Mouse (Mus musculus) stomach, postnatal 0 days (tissue): ENCODE data around the gene Sdhaf3. TPM values are rescaled to one million over a fixed set of nuclear protein-coding genes. Genes with fewer than 3 reads are reported as not detected.
A peak's percentile ranks its signal among the peaks of the same experiment; 100 is the strongest.

Source experiments
- ATAC-seq: fragments of 200-750 bp; cut with Nextera tagmentation; 2 replicates; pipeline ENCODE4 v1.8.0; 2017; ENCODE audit not compliant: low FRiP score, low TSS enrichment
- DNase-seq: peaks from one replicate; pipeline ENCODE4 v3.0.0-alpha.2; 2016; ENCODE audit warnings: low spot score
- H3K27ac ChIP-seq: fragments of 300-500 bp; sonication (generic); replicated peaks from 2 replicates; pipeline ENCODE4 v1.5.1; 2014; ENCODE audit warnings: mild to moderate bottlenecking, control low read depth
- H3K27me3 ChIP-seq: fragments of 300-500 bp; sonication (generic); 2 replicates; pipeline ENCODE4 v1.6.1; 2014; ENCODE audit warnings: low read length; ENCODE audit not compliant: control insufficient read depth, insufficient read depth
- H3K36me3 ChIP-seq: fragments of 300-500 bp; sonication (generic); 2 replicates; pipeline ENCODE4 v1.6.1; 2014; ENCODE audit warnings: low read length, mixed read lengths; ENCODE audit not compliant: control insufficient read depth, insufficient read depth
- H3K4me1 ChIP-seq: fragments of 300-500 bp; sonication (generic); replicated peaks from 2 replicates; pipeline ENCODE4 v1.6.1; 2014; ENCODE audit warnings: antibody characterized with exemption; ENCODE audit not compliant: control insufficient read depth, insufficient read depth
- H3K4me2 ChIP-seq: fragments of 300-500 bp; sonication (generic); replicated peaks from 2 replicates; pipeline ENCODE4 v1.6.1; 2014; ENCODE audit warnings: low read depth, mild to moderate bottlenecking, control low read depth, moderate library complexity
- H3K4me3 ChIP-seq: fragments of 300-500 bp; sonication (generic); 2 replicates; pipeline ENCODE4 v1.5.1; 2014; ENCODE audit warnings: low read depth, low read length, control low read depth
- H3K9ac ChIP-seq: fragments of 300-500 bp; sonication (generic); 2 replicates; pipeline ENCODE4 v1.6.1; 2014; ENCODE audit warnings: mild to moderate bottlenecking, low read length, control low read depth, mixed read lengths
- H3K9me3 ChIP-seq: fragments of 300-500 bp; sonication (generic); 2 replicates; pipeline ENCODE4 v1.6.1; 2016; ENCODE audit warnings: low read length; ENCODE audit not compliant: control insufficient read depth
- CTCF ChIP-seq: IDR thresholded peaks from 2 replicates; pipeline ENCODE4 v1.5.1; 2016; ENCODE audit warnings: antibody characterized with exemption, low read depth, mild to moderate bottlenecking, moderate library complexity
- EP300 ChIP-seq: optimal IDR thresholded peaks from 2 replicates; pipeline ENCODE3; 2016; ENCODE audit warnings: antibody characterized with exemption
- WGBS: fragments of 180-500 bp; shearing (Covaris S2); extraction: QIAGEN DNeasy Blood & Tissue Kit; methylation state at CpG from one replicate; pipeline ENCODE4 v1.1.7; 2014; 5-methylcytosine and 5-hydroxymethylcytosine counted together
- polyA plus RNA-seq: library from polyadenylated mRNA; unstranded; fragments of >200 nt; fragmentation: Nextera tagmentation; extraction: Ambion mirVana; gene quantifications from 2 replicates; pipeline ENCODE4 v1.2.1, GENCODE M21; 2015

The Sdhaf3 gene
- polyA plus RNA-seq = 3.7 TPM in 2 replicates

DNA sequence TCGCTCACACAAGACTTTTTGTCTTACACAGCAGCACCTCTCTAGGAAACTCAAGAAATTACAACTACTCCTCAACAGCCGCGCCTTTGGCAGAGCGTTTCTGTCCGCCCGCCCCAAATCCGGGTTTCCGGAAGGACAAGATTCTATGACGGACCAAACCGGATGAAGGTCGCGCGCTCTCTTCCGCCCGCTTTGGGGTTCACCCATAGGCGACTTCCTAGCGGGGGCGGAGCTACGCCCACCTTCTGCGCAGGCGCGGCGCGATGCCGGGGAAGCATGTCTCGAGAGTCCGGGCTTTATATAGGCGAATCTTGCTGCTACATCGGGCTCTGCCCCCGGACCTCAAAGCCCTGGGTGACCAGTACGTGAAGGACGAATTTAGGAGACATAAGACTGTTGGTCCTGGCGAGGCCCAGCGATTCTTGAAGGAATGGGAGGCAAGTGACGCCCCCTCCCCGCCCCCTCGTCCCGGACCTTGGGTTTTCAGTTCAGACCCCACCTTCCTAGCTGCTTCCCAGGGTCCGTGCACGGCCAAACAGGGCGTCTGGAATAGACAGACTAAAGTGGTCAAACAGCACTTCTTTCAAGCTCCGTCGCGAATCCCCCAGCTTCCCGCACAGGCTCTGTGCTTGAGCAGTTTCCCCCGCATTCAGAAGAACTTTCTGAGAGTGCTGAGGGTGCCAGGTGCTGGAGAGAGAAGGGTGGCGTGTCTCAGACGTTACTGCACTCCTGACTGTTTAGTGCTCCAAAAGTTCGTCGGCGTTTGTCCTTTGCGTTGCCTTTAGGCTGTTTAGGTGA is at the start of gene Sdhaf3:
Gene Sdhaf3 (plus strand): TSS at position 241 of the 798 bp plus-strand sequence.
- Histone ChIP-seq H3K9me3 (no peaks in the 10 kb centered on the region), H3K4me2 (peak within 1 kb of the TSS; percentile 73), H3K36me3 (no peaks in the 10 kb centered on the region), H3K9ac (peak within 1 kb of the TSS; percentile 69), H3K27ac (peak within 1 kb of the TSS; percentile 74), H3K4me3 (peak within 1 kb of the TSS; percentile 74), H3K4me1 (no peaks in the 10 kb centered on the region), H3K27me3 (no peaks in the 10 kb centered on the region)
- ATAC-seq (peak; percentile 99), DNase-seq (peak; percentile 96)
- WGBS = under 1% methylated on average over 52 of the region's 52 CpGs
- TF ChIP-seq EP300 (peak; percentile 59), CTCF (peak; percentile 63)

DNA sequence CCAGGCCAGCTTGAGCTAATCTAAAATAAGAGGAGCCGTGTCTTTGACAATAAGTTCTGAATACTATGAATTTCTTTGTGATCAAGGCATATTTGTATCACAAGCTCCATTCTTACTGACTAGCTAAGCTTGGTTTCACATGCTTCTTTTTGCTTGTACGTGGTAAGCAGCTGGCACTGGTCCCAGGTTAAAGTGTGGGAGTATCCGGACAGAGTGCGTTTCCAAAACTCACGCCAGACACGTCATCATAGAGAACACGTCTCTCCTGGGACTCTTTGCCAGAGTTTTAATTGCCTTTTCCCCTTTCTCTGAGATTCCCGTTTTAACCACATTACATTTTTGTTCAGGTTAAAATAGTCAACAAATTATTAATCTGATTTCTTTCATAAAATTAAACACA is 46.2 kb upstream of the Sdhaf3 start:
- Histone ChIP-seq H3K4me1 (no peaks in the 10 kb centered on the region), H3K36me3 (no peaks in the 10 kb centered on the region), H3K9me3 (no peaks in the 10 kb centered on the region), H3K4me2 (no peak overlapping the region), H3K27me3 (no peaks in the 10 kb centered on the region), H3K9ac (no peak overlapping the region), H3K27ac (no peak overlapping the region), H3K4me3 (no peak overlapping the region)
- ATAC-seq (no peak), DNase-seq (peak; percentile 27)
- TF ChIP-seq CTCF (no peak), EP300 (no peak)
- 38% methylated on average over 8 of the region's 8 CpGs for WGBS

DNA sequence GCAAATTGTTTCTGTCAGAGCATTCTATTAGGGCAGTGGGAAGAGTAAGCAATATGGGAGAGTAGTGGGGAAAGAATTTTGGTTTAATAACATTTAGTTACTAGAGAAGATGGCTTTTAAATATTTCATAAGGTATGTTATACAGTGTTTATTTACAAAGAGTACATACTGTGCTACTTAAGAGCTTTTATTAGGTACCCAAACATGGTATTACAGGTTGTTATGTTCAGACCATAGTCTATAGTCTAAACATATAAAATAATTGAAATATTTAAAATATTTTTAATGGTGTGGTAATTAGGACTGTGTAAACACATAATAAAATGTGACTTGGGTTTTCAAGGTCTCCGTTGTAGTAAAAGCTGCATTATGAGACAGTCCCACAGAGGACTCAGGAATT is 41.5 kb upstream of the Sdhaf3 start:
- Histone ChIP-seq H3K27ac (no peak overlapping the region), H3K27me3 (no peaks in the 10 kb centered on the region), H3K4me3 (no peak overlapping the region), H3K4me2 (no peak overlapping the region), H3K4me1 (no peaks in the 10 kb centered on the region), H3K36me3 (no peaks in the 10 kb centered on the region), H3K9me3 (no peaks in the 10 kb centered on the region), H3K9ac (no peak overlapping the region)
- TF ChIP-seq CTCF (no peak), EP300 (no peak)
- 82% methylated on average over 1 of the region's 1 CpGs for WGBS
- DNase-seq (no peak), ATAC-seq (no peak)

DNA sequence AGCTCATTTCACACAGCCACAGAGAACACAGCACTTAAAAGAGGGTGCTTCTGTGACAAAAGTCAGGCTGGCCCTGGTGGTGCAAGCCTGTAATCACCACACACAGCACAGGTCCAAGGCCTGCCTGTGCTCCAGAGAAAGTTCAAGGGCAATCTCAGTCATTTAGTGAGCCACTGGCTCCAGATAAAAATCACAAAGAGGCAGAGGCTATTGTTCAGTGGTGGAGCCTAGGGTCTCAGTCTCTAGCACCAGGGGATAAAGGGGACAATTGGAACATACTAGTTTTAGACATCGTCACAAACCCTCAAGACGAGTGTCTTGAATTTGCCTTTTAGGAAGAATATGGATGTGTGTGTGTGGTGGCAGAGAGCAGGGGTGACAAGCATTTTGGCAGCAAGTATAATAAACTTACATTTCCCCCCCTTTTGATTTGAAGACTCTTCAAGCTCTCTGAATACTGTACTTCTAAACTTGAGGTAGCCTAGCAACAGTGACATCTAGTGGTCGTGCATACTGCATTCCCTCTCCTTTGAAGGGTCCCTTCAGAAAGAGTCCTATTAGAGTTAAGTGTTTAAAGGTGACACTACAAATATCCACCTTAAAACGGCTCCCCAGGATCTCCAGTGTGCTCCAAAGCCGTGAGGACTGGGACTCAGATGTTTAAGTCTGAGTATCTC is 40.8 kb upstream of the Sdhaf3 start:
- Histone ChIP-seq H3K9me3 (no peaks in the 10 kb centered on the region), H3K9ac (no peak overlapping the region), H3K27ac (no peak overlapping the region), H3K4me1 (no peaks in the 10 kb centered on the region), H3K4me3 (no peak overlapping the region), H3K27me3 (no peaks in the 10 kb centered on the region), H3K36me3 (no peaks in the 10 kb centered on the region), H3K4me2 (no peak overlapping the region)
- 34% methylated on average over 5 of the region's 5 CpGs for WGBS
- ATAC-seq (no peak), DNase-seq (peak; percentile 22)
- TF ChIP-seq CTCF (peak; percentile 82), EP300 (no peak)

DNA sequence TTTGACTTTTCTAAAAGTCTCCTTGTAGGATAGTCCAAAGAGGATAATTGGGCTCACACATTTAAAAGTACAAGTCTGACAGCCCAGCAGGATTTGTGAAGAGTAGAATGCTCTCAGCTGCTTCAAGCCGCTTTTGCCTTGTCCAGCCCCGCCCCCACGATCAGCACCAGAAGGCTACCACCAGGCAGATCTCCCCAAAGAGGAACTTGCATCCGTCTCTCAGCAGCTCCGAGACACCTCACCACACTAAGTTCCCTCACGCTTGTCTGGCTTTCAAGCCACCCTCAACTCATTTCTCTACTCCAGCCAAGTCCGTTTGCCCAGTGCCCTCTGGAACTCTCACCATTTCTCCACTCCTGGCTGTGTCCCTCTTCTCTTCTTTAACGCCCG is 40.3 kb upstream of the Sdhaf3 start:
- ATAC-seq = no peak
- no peak overlapping the region for H3K27ac ChIP-seq
- WGBS = 53% methylated on average over 9 of the region's 9 CpGs

DNA sequence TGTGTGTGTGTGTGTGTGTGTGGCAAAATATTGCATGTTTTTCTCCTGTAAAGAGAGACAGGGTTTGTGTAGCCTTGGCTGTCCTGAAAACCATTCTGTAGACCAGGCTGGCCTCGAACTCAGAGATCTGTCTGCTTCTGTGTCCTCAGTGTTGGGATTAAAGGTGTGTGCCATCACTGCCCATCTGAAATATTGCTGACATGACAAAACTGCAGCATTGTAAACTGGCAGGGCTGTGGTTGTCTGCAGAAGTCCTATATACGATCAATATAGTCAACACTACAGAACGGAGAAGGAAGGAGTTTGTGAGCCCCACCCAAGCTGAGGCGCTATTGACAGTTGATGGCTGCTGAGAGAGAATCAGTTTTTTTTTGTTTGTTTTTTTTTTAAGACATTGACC is 38.5 kb upstream of the Sdhaf3 start:
- H3K4me1 ChIP-seq = no peaks in the 10 kb centered on the region
- no peak overlapping the region for H3K9ac ChIP-seq
- H3K27me3 ChIP-seq = no peaks in the 10 kb centered on the region
- H3K4me3 ChIP-seq = no peak overlapping the region
- DNase-seq = no peak
- ATAC-seq = no peak
- no peaks in the 10 kb centered on the region for H3K9me3 ChIP-seq
- H3K36me3 ChIP-seq = no peaks in the 10 kb centered on the region
- no peak for TF ChIP-seq CTCF
- TF ChIP-seq EP300 = no peak
- WGBS = 88% methylated on average over 4 of the region's 4 CpGs
- H3K27ac ChIP-seq = no peak overlapping the region
- no peak overlapping the region for H3K4me2 ChIP-seq

More for the DNA sequence above, 40.3 kb upstream of the Sdhaf3 start:
- H3K9me3 ChIP-seq = no peaks in the 10 kb centered on the region
- H3K4me3 ChIP-seq = no peak overlapping the region
- H3K9ac ChIP-seq = no peak overlapping the region
- DNase-seq = no peak
- TF ChIP-seq EP300 (no peak), CTCF (no peak)
- no peak overlapping the region for H3K4me2 ChIP-seq
- no peaks in the 10 kb centered on the region for H3K4me1 ChIP-seq
- no peaks in the 10 kb centered on the region for H3K27me3 ChIP-seq
- H3K36me3 ChIP-seq = no peaks in the 10 kb centered on the region
